Comparison of ENCODE assay signal across 8 mouse cellular contexts in the genomic region with DNA sequence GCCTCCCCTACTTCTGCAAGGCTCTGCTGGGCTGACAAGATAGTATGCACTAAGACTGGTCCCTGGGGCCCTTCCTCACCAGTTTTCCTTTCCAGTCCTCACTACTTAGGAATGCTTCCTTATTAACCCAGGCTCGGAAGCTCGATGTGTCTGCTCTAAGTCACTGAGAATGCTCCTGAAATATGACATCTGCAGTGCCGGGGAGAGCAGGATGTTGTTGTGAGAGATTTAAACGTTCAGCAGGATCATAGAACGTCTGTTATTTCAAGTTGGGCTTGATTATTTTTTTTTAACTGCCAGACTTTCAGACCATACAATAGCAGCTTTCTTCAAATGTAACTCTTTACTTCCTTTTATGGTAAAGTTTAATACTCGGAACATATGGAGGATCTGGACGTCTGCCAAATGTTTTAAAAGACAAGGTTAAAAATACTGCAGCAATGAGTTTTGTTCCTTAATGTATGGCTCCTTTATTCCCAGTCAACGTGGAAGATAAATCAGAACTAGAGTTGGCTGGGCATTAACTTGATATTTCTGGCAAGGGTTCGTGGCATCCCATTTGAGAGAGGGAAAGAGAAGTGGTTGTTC.
DNase-seq lines count a peak whose midpoint lies in the region; ATAC-seq and TF ChIP-seq lines count a peak whose summit lies in the region.

No protein-coding gene starts in this region.

- intact Hi-C loops in gastrocnemius, postnatal 36 days (cut with DNase I), result no loop called here

- 48% methylated on average over 9 of the region's 9 CpGs for WGBS in midbrain, postnatal 0 days
- WGBS in midbrain, embryonic 10.5 days, result 72% methylated on average over 9 of the region's 9 CpGs
- WGBS in forebrain, postnatal 0 days, result 17% methylated on average over 9 of the region's 9 CpGs

- H3K9me3 ChIP-seq in midbrain, postnatal 0 days (ENCODE audit: low read length), result no peaks in the 10 kb centered on the region
- H3K9me3 ChIP-seq in midbrain, embryonic 10.5 days (replicated peaks), result no peaks in the 10 kb centered on the region
- no peaks in the 10 kb centered on the region for H3K9me3 ChIP-seq in forebrain, postnatal 0 days (ENCODE audit: low read length)

- H3K36me3 ChIP-seq in midbrain, postnatal 0 days (ENCODE audit: insufficient read depth, low read length), result no peaks in the 10 kb centered on the region
- H3K36me3 ChIP-seq in midbrain, embryonic 10.5 days, result no peaks in the 10 kb centered on the region
- H3K36me3 ChIP-seq in forebrain, postnatal 0 days (ENCODE audit: insufficient read depth), result no peaks in the 10 kb centered on the region

- no peaks in the 10 kb centered on the region for H3K27me3 ChIP-seq in midbrain, postnatal 0 days (ENCODE audit: insufficient read depth, low read length)
- no peaks in the 10 kb centered on the region for H3K27me3 ChIP-seq in midbrain, embryonic 10.5 days (ENCODE audit: low read depth, poor library complexity, severe bottlenecking)
- H3K27me3 ChIP-seq in forebrain, postnatal 0 days (ENCODE audit: insufficient read depth, low read length), result no peaks in the 10 kb centered on the region

- no peaks in the 10 kb centered on the region for H3K4me1 ChIP-seq in midbrain, postnatal 0 days (ENCODE audit: insufficient read depth, low read length)
- no peaks in the 10 kb centered on the region for H3K4me1 ChIP-seq in midbrain, embryonic 10.5 days
- peaks cover 3% of the 10 kb centered on the region; the same call in 1 of the 2 replicates for H3K4me1 ChIP-seq in forebrain, postnatal 0 days (ENCODE audit: insufficient read depth)

- peak; percentile 39 for DNase-seq in midbrain, postnatal 0 days (ENCODE audit: low spot score)
- DNase-seq in midbrain, embryonic 10.5 days (ENCODE audit: low spot score), result no peak
- DNase-seq in forebrain, postnatal 0 days, result peak; percentile 85
- peak; percentile 16 for DNase-seq in layer of hippocampus, adult 9-10 months (ENCODE audit: low spot score)
- DNase-seq in right cerebral cortex, postnatal 25 days, result peak; percentile 15
- no peak for DNase-seq in adrenal gland, postnatal 4 days (ENCODE audit: low spot score in 2 of 2)
- no peak for DNase-seq in gastrocnemius, postnatal 36 days
- no peak for DNase-seq in c-Kit-positive CD71-positive TER-119-positive erythroid progenitor cells, embryonic 14.5 days (ENCODE audit: low spot score)

- ATAC-seq in midbrain, postnatal 0 days (ENCODE audit: low FRiP score), result no peak
- peak; percentile 89 for ATAC-seq in forebrain, postnatal 0 days

- H3K27ac ChIP-seq in midbrain, postnatal 0 days (ENCODE audit: low read depth, low read length), result no peak overlapping the region
- H3K27ac ChIP-seq in midbrain, embryonic 10.5 days (replicated peaks), result no peak overlapping the region
- H3K27ac ChIP-seq in forebrain, postnatal 0 days (ENCODE audit: low read depth, low read length), result peak overlapping the region; percentile 66

- H3K9ac ChIP-seq in midbrain, postnatal 0 days (replicated peaks; ENCODE audit: low read length, poor library complexity, severe bottlenecking), result no peak overlapping the region
- H3K9ac ChIP-seq in forebrain, postnatal 0 days, result no peak overlapping the region

- no peak for TF ChIP-seq CTCF in midbrain, postnatal 0 days (IDR thresholded peaks at IDR 0.05)
- no peak for TF ChIP-seq CTCF in forebrain, postnatal 0 days (IDR thresholded peaks at IDR 0.05; ENCODE audit: low read depth)

- no peak overlapping the region for H3K4me3 ChIP-seq in midbrain, postnatal 0 days (ENCODE audit: low read depth, low read length)
- no peak overlapping the region for H3K4me3 ChIP-seq in midbrain, embryonic 10.5 days
- no peak overlapping the region for H3K4me3 ChIP-seq in forebrain, postnatal 0 days (ENCODE audit: low read depth, low read length)

- no peak overlapping the region for H3K4me2 ChIP-seq in midbrain, postnatal 0 days (ENCODE audit: low read depth, low read length, poor library complexity, severe bottlenecking)
- H3K4me2 ChIP-seq in forebrain, postnatal 0 days (ENCODE audit: low read depth), result no peak overlapping the region

Comparison
In these comparisons a context has a peak if more than half of its experiments do, and no peak if none do; other contexts are left out.
1. DNase-seq: peak in midbrain, postnatal 0 days (single experiment), forebrain, postnatal 0 days (single experiment), layer of hippocampus, adult 9-10 months (single experiment) and right cerebral cortex, postnatal 25 days (single experiment); none in midbrain, embryonic 10.5 days (single experiment), adrenal gland, postnatal 4 days (0 of 2), gastrocnemius, postnatal 36 days (0 of 2) and c-Kit-positive CD71-positive TER-119-positive erythroid progenitor cells, embryonic 14.5 days (single experiment).